ENCODE assay signal across 9 mouse cellular contexts in genomic region chr15:77523186-77523843, GRCm38 (mm10). TPM values are rescaled to one million over a fixed set of nuclear protein-coding genes. Genes with fewer than 3 reads are reported as not detected.
A peak's percentile ranks its signal among the peaks of the same experiment; 100 is the strongest.
DNase-seq lines count a peak whose midpoint lies in the region; ATAC-seq and TF ChIP-seq lines count a peak whose summit lies in the region.
"Not testable (repeated sequence)": the region's sequence is repeated elsewhere in the genome, so short reads cannot be mapped to it uniquely, and the experiment has no call there.
"Had no signal": no experiment of that assay in that cellular context is flagged by ENCODE, and none has a peak within 500 bp of the region (broad histone marks: within the 10 kb centered on the region; RNA-seq: fewer than 3 reads in every experiment).

No protein-coding gene starts in this region.

- H3K27ac ChIP-seq in ES-E14 (ENCODE audit: insufficient read depth, low read depth, low read length, poor library complexity, severe bottlenecking); forebrain, postnatal 0 days (ENCODE audit: low read depth, low read length); lung, embryonic 14.5 days (ENCODE audit: low read depth): not testable (repeated sequence)

- not testable (repeated sequence) for H3K27me3 ChIP-seq in forebrain, postnatal 0 days (ENCODE audit: insufficient read depth, low read length); lung, embryonic 14.5 days (ENCODE audit: insufficient read depth, low read length)

- not testable (repeated sequence) for H3K9ac ChIP-seq in ES-E14 (ENCODE audit: insufficient read depth, low read depth, low read length, poor library complexity, severe bottlenecking); forebrain, postnatal 0 days; lung, embryonic 14.5 days

- ATAC-seq in forebrain, postnatal 0 days: peak; percentile 34; the same call in 1 of the 2 replicates
- ATAC-seq in lung, embryonic 14.5 days (ENCODE audit: insufficient read depth): not testable (repeated sequence)

- not testable (repeated sequence) for H3K9me3 ChIP-seq in ES-E14 (ENCODE audit: control insufficient read depth, insufficient read depth, low read depth, low read length); forebrain, postnatal 0 days (ENCODE audit: low read length); lung, embryonic 14.5 days (ENCODE audit: low read depth, low read length)

- DNase-seq in ES-E14 (ENCODE audit: low read depth, low spot score): peak; percentile 44
- peak; percentile 27 to 30 for DNase-seq in cerebellum, adult 18-20 months
- peak; percentile 48 for DNase-seq in forebrain, postnatal 0 days
- DNase-seq in heart, postnatal 36 days: peak; percentile 65 to 78
- DNase-seq in large intestine, adult 2 months (ENCODE audit: low read depth, low spot score): peak; percentile 39
- peak; percentile 74 for DNase-seq in lung, embryonic 14.5 days
- peak; percentile 5 for DNase-seq in retina, postnatal 7 days (ENCODE audit: low read depth, low spot score)
- peak; percentile 75 for DNase-seq in thymus, postnatal 4 days

- H3K4me3 ChIP-seq in ES-E14 (ENCODE audit: insufficient read depth in 1 of 2, low read depth in 1 of 2, low read length in 2 of 2, poor library complexity in 1 of 2, severe bottlenecking in 1 of 2); forebrain, postnatal 0 days (ENCODE audit: low read depth, low read length); lung, embryonic 14.5 days (ENCODE audit: low read depth, low read length): not testable (repeated sequence)

- H3K4me1 ChIP-seq in ES-E14 (ENCODE audit: control insufficient read depth in 2 of 2, insufficient read depth in 2 of 2, low read length in 2 of 2, poor library complexity in 1 of 2); forebrain, postnatal 0 days (ENCODE audit: insufficient read depth); lung, embryonic 14.5 days (ENCODE audit: insufficient read depth): not testable (repeated sequence)

- TF ChIP-seq CTCF in forebrain, postnatal 0 days (IDR thresholded peaks at IDR 0.05; ENCODE audit: low read depth): peak; percentile 62
- peak; percentile 73 for TF ChIP-seq CTCF in lung, embryonic 14.5 days (IDR thresholded peaks at IDR 0.05; ENCODE audit: low read depth)

- H3K4me2 ChIP-seq in forebrain, postnatal 0 days (ENCODE audit: low read depth); lung, embryonic 14.5 days: not testable (repeated sequence)

- WGBS in forebrain, postnatal 0 days: 28% methylated on average over 6 of the region's 6 CpGs
- 9% methylated on average over 6 of the region's 6 CpGs for WGBS in large intestine, adult 2 months
- 8% methylated on average over 6 of the region's 6 CpGs for WGBS in lung, embryonic 14.5 days

- not testable (repeated sequence) for H3K36me3 ChIP-seq in ES-E14 (ENCODE audit: control insufficient read depth, insufficient read depth, low read length, poor library complexity, severe bottlenecking); forebrain, postnatal 0 days (ENCODE audit: insufficient read depth); lung, embryonic 14.5 days (ENCODE audit: insufficient read depth)

- in situ Hi-C loops in ES-E14 (cut with MboI; ENCODE audit: low sequenced_read_pairs in 2 of 2, unreplicated experiment in 2 of 2): not testable (repeated sequence)

- intact Hi-C loops in heart, postnatal 36 days (cut with DNase I): loop anchor here (1.0 kb wide), 1 partner anchor 107 kb away; no protein-coding TSS in a partner anchor

RNA-seq across cellular contexts. Expression of gene Apol7c, which starts 9.8 kb away (rescaled TPM):
- total RNA-seq in ES-E14 (2012; rRNA removed): not detected in 2 replicates
- total RNA-seq in forebrain, postnatal 0 days (2014; rRNA removed): not detected in 2 replicates
- not detected in 2 replicates for polyA plus RNA-seq in forebrain, postnatal 0 days (2015; fragmentation: Nextera tagmentation; extraction: Ambion mirVana)
- not detected for total RNA-seq in heart, postnatal 36 days (2021)
- polyA plus RNA-seq in large intestine, adult 2 months (2012; rRNA removed): 24.7 and 45.8 TPM in 2 replicates
- polyA plus RNA-seq in lung, embryonic 14.5 days (2014; fragmentation: Nextera tagmentation; extraction: Ambion mirVana): not detected in 2 replicates
- polyA plus RNA-seq: erythroblast, embryonic 14.5 days had no signal

RNA-seq across cellular contexts. Expression of gene Apol11a, which starts 15.2 kb away (rescaled TPM):
- total RNA-seq in ES-E14 (2012; rRNA removed): not detected in 2 replicates
- total RNA-seq in forebrain, postnatal 0 days (2014; rRNA removed): not detected in 2 replicates
- polyA plus RNA-seq in forebrain, postnatal 0 days (2015; fragmentation: Nextera tagmentation; extraction: Ambion mirVana): not detected in 2 replicates
- not detected for total RNA-seq in heart, postnatal 36 days (2021)
- 0.11 and 0.21 TPM in 2 replicates for polyA plus RNA-seq in large intestine, adult 2 months (2012; rRNA removed)
- polyA plus RNA-seq in lung, embryonic 14.5 days (2014; fragmentation: Nextera tagmentation; extraction: Ambion mirVana): not detected in 2 replicates

RNA-seq across cellular contexts. Expression of gene 1700025B11Rik, which starts 38.4 kb away (rescaled TPM):
- not detected in 2 replicates for total RNA-seq in ES-E14 (2012; rRNA removed)
- not detected in 2 replicates for total RNA-seq in forebrain, postnatal 0 days (2014; rRNA removed)
- polyA plus RNA-seq in forebrain, postnatal 0 days (2015; fragmentation: Nextera tagmentation; extraction: Ambion mirVana): not detected in 2 replicates
- not detected for total RNA-seq in heart, postnatal 36 days (2021)
- not detected in 2 replicates for polyA plus RNA-seq in large intestine, adult 2 months (2012; rRNA removed)
- polyA plus RNA-seq in lung, embryonic 14.5 days (2014; fragmentation: Nextera tagmentation; extraction: Ambion mirVana): not detected in 2 replicates
- polyA plus RNA-seq: erythroblast, embryonic 14.5 days had no signal

RNA-seq across cellular contexts. Expression of gene Apol10a, which starts 46.5 kb away (rescaled TPM):
- not detected in 2 replicates for total RNA-seq in ES-E14 (2012; rRNA removed)
- total RNA-seq in forebrain, postnatal 0 days (2014; rRNA removed): not detected in 2 replicates
- not detected in 2 replicates for polyA plus RNA-seq in forebrain, postnatal 0 days (2015; fragmentation: Nextera tagmentation; extraction: Ambion mirVana)
- not detected for total RNA-seq in heart, postnatal 36 days (2021)
- 94.4 and 159 TPM in 2 replicates for polyA plus RNA-seq in large intestine, adult 2 months (2012; rRNA removed)
- not detected in 2 replicates for polyA plus RNA-seq in lung, embryonic 14.5 days (2014; fragmentation: Nextera tagmentation; extraction: Ambion mirVana)
- polyA plus RNA-seq: erythroblast, embryonic 14.5 days had no signal

Comparison
In these comparisons a context has a peak if more than half of its experiments do, and no peak if none do; other contexts are left out.
1. DNase-seq: peak in every context shown above with its lines; median percentile 75 in thymus, postnatal 4 days; 74 in lung, embryonic 14.5 days; 72 in heart, postnatal 36 days; 48 in forebrain, postnatal 0 days; 44 in ES-E14; 39 in large intestine, adult 2 months; 28 in cerebellum, adult 18-20 months; 5 in retina, postnatal 7 days.